Mouse (Mus musculus) naive thymus-derived CD4-positive, alpha-beta T cell, adult 2 months (primary cell): ENCODE results near the gene Aco2.
A peak's percentile ranks its signal among the peaks of the same experiment; 100 is the strongest.

ENCODE experiments used
- DNase-seq: peaks from one replicate; pipeline ENCODE4 v3.0.0-alpha.2; 2011; ENCODE audit warnings: low read depth

Gene Aco2

DNA sequence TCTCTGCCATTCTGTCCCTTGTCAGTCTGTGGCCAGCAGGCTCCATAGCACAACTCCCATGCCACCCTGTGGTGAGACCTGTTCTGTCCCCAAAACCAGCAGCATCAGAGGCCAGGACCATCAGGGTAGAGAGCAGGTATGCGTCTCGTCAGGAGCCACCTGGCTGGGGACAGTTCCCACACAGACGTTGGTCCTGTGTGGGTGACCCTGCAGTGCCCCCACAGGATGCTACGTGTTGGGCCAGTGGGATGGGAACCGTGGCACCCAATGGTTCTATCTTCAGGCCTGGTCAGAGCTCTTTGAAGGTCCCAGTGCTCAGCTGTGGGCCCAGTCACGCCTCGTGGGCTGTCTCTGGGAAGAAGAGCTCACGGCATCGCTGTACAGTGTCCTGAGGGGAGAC is 79.0 kb downstream of the Aco2 start:
- DNase-seq = no peak

DNA sequence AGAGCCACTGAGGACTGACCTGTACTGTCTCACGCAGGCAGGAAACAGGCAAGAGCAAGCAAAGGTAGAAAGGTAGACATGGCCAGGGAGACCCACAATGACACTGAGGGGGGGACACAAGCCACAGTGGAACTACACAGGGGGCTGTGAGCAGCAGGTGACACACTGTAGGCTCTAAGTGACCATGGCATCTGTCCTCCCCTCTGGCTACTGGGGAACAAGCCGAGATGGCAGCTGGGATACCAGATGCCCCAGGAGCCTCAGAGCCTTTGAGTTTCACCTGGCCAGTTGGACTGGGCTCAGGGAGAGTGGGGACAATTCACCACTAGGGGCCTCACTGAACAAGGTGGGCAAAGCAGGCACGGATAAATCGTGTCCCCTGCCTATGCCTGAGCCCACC is 80.2 kb downstream of the Aco2 start:
- no peak for DNase-seq

DNA sequence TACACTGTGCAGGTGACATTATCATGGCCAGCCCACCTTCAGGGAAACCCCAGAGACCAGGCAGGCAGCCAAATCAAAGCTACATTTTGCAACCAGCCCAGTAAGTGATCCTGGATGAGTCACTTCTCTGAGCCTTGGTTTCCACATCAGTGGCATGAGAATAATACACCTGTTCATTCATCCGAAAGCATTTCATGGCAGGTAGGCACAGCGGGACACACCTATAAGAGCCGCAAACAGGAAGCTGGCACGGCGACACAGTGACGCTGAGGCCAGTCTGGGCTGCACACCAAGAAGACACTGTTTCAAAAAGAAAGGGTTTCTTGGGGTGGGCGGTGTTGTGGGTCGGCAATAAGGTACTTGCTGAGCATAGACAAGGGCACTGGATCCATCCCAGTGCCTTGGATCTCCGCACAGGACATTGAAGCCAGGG is 82.1 kb downstream of the Aco2 start:
- DNase-seq = no peak

DNA sequence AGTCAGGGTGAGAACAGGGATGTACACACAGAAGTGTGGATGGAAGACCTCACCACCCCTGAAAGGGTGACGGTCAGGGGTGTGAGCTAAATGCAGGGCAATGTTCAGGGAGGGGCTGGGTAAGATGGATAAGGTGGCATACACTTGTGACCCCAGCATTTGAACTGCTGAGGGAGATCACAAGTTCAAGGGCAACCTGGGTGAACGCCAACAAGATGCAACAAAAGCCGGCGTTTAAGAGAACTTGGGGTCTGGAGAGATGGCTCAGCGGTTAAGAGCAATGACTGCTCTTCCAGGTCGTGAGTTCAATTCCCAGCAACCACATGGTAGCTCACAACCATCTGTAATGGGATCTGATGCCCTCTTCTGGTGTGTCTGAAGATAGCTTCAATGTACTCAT is 82.6 kb downstream of the Aco2 start:
- DNase-seq = no peak

DNA sequence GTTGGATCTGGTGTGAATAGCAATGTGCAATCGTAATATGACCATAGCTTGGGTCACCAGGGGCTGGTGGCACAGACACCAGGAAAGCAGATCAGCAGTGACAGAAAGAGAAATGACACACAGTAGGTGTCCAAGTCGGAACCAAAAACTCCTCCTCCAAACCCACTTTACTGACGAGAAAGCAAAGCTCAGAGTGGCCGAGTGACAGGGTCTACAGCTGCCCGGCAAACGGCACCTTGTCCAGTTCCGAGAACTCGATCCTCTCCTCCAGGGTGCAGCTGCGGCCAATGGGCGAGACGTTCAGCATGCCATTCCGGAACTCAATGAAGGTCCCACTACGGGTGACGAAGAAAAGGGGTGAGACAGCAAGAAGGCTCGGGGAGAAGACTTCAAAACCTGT is 83.3 kb downstream of the Aco2 start:
- DNase-seq = no peak

DNA sequence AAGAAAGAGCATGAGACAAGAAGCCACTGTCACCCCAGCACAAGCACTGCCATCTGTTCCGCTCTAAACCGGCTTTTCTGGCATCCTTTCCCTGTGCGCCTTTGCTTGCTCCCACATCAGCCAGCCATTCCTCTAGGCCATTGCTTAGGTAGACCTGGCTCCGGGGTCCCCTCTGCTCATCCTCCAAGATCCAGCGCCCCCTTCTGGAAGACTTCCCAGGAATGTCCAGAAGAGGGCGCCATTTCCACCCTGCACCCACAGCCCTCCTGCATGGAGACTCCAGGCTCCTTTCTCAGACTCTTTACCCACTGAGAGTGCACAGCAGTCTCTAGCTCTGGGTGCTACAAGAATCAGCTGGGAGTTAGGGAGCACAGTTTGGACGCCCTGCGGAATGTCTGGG is 84.3 kb downstream of the Aco2 start:
- peak; percentile 80 for DNase-seq

DNA sequence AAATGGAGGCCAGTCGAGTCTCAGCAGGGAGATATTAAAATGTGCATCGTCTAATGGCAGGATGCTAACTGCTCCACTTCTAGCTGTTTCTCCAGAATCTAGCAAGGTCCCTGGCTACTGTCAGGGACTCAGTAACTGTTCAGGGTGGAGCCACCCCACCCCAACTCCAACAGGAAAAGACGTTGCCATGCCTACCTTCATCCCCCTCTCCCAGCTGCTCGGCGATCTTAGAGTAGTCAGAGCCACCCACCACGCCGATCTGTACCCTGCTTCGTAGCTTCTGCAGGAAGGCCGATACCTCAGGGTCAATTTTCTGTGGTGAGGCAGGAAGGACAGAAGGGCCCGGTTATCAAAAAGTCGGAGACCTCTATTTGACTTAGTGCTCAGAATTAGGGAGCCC is 85.5 kb downstream of the Aco2 start:
- DNase-seq = no peak

DNA sequence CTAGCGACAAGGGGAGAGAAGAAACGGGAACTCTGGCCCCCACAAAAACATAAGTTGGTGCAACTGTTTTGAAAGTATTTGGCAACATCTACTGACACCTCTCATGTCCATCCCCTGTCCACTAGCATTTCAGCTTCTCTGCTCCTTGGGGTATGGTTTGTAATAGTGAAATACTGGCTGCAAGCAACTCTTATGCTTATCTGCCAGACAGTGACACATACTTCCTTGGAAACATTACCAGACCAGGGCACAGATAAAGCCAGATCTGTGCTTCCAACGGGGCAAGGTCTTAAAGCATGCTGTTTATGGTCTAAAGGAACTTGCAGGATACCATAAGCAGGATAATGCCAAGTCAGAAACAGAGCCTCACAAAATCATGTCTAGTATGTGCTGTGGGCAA is 86.8 kb downstream of the Aco2 start:
- DNase-seq = no peak

DNA sequence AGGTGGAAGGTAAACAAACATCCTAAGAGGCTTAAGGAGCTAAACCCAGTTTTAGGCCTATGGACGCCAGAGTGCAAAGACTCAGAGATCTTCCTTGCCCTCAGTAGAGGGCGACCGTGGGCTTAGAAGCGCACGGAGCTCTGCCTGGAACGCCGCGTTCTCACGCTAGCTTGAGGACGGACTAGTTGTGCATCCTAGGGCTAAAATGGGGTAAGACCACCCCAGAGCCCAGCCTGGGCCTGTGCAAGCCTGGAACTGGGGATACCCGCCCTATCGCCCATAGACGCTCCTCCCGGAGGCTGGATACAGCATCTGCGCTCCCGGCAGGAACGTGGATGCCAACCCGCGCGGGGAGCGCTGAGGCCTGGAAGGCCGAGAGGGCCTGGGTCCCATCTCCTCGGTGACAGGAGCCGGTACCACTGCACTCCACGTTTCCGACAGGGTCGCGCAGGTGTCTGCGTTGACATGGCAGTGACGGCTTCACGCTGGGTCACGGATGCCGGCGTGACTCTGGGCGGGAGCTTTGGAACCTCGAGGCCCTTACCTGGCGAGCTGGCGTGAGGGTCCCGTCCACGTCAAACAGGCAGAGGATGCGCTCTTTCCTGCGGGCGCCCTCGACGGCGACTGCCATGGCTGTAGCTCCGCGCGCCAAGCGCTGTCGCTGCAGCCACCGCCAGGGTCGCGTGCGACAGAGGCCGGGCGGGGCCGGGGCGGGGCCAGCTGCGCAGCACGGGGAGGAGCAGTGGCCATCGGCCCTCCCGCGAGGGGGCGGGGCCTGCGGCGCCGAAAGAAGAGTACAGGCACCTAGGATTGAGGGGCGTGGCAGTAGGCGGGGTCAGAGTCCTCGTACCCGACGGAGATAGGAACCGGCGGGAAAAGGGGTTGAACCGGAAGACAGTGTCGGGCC is 88.3 kb downstream of the Aco2 start, which contains the start of gene Pmm1:
TSS of gene Pmm1 (minus strand) at position 760 of the 907 bp plus-strand sequence.
- peak; percentile 100 for DNase-seq

DNA sequence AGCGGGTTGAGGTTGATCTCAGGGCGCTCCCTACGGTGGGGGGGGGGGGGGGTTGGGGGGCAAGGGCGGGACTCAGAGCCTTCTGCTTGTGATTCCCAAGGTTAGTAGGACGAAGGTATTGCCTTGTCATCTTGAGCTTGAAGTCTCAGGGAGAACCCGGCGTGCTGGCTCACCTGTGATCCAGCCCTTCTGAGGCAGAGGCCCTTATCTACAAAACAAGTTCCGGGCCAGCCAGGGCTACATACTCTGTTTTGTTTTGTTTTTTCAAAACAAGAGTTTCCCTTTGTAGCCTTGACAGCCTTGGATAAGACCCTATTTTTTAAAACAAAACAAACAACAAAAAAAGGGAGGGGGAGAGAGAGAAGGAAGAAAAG is 89.0 kb downstream of the Aco2 start:
- no peak for DNase-seq

DNA sequence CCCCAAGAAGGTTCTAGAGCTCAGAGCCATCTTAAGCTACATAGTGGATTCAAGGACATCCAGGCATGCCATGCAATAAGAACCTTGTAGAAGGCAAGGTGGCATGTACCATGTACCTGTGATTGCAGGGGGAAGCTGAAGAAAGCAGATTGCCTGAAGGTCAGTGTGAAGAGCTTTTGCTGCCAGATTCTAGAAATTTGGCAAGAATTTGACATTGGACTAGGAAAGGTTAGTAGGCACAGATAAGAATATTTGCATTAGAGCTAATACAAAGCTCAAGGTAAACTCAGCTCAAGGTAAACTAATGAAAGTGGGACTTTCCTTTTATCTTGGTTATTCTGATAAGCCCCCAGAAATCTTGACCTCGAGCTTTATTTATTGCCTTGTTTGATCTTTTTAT is 92.2 kb downstream of the Aco2 start:
- no peak for DNase-seq
